Mouse (Mus musculus): ENCODE results near the gene Ubash3a. TPM values are rescaled to one million over a fixed set of nuclear protein-coding genes. Genes with fewer than 3 reads are reported as not detected.

Ubash3a gene
- total and polyA plus RNA-seq, 3 experiments: 0.33 TPM; not detected in 2

GRCm38 (mm10) chr17:31254463-31254931, 46.8 kb downstream of the Ubash3a start:
- no peak for TF ChIP-seq GATA1 (IDR thresholded peaks at IDR 0.05; ENCODE audit: borderline replicate concordance, low read length)
- no peak for TF ChIP-seq GATA2 (IDR thresholded peaks at IDR 0.05; ENCODE audit: borderline replicate concordance, low read depth, low read length)
- no peak for TF ChIP-seq CTCF (IDR thresholded peaks at IDR 0.05; ENCODE audit: low read depth, low read length)
- no peak for TF ChIP-seq TAL1 (conservative IDR thresholded peaks at IDR 0.05; ENCODE audit: low read depth, low read length)
- no peak for TF ChIP-seq POLR2AphosphoS5 (IDR thresholded peaks at IDR 0.05; ENCODE audit: insufficient replicate concordance, low read depth, low read length)
- H3K9me3 ChIP-seq (replicated peaks): peaks cover 66% of the 10 kb centered on the region
- no peak overlapping the region for H3K4me3 ChIP-seq (ENCODE audit: low read depth, low read length)
- H3K27me3 ChIP-seq (ENCODE audit: insufficient read depth, low read length): no peaks in the 10 kb centered on the region
- H3K36me3 ChIP-seq (replicated peaks): no peaks in the 10 kb centered on the region
- ATAC-seq (ENCODE audit: extremely low read depth, insufficient number of reproducible peaks, low FRiP score, poor library complexity, severe bottlenecking) (no peak), DNase-seq (ENCODE audit: low spot score) (no peak)
- H3K4me1 ChIP-seq (ENCODE audit: insufficient read depth, low read depth, low read length): no peaks in the 10 kb centered on the region

GRCm38 (mm10) chr17:31257149-31257548, 49.5 kb downstream of the Ubash3a start:
- no peak for TF ChIP-seq TAL1 (conservative IDR thresholded peaks at IDR 0.05; ENCODE audit: low read depth, low read length)
- TF ChIP-seq GATA1 (IDR thresholded peaks at IDR 0.05; ENCODE audit: borderline replicate concordance, low read length): no peak
- TF ChIP-seq POLR2AphosphoS5 (IDR thresholded peaks at IDR 0.05; ENCODE audit: insufficient replicate concordance, low read depth, low read length): no peak
- TF ChIP-seq CTCF (IDR thresholded peaks at IDR 0.05; ENCODE audit: low read depth, low read length): no peak
- TF ChIP-seq GATA2 (IDR thresholded peaks at IDR 0.05; ENCODE audit: borderline replicate concordance, low read depth, low read length): no peak
- no peak for ATAC-seq (ENCODE audit: extremely low read depth, insufficient number of reproducible peaks, low FRiP score, poor library complexity, severe bottlenecking)
- DNase-seq (ENCODE audit: low spot score): no peak
- Histone ChIP-seq H3K9me3 (replicated peaks) (peaks cover 73% of the 10 kb centered on the region), H3K27me3 (ENCODE audit: insufficient read depth, low read length) (no peaks in the 10 kb centered on the region), H3K36me3 (replicated peaks) (no peaks in the 10 kb centered on the region), H3K4me1 (ENCODE audit: insufficient read depth, low read depth, low read length) (no peaks in the 10 kb centered on the region), H3K4me3 (ENCODE audit: low read depth, low read length) (no peak overlapping the region)

GRCm38 (mm10) chr17:31257898-31258297, 50.2 kb downstream of the Ubash3a start:
- ATAC-seq (ENCODE audit: extremely low read depth, insufficient number of reproducible peaks, low FRiP score, poor library complexity, severe bottlenecking): no peak
- Histone ChIP-seq H3K4me3 (ENCODE audit: low read depth, low read length) (no peak overlapping the region), H3K9me3 (replicated peaks) (peaks cover 67% of the 10 kb centered on the region), H3K27me3 (ENCODE audit: insufficient read depth, low read length) (no peaks in the 10 kb centered on the region), H3K4me1 (ENCODE audit: insufficient read depth, low read depth, low read length) (no peaks in the 10 kb centered on the region), H3K36me3 (replicated peaks) (no peaks in the 10 kb centered on the region)
- DNase-seq (ENCODE audit: low spot score): no peak
- TF ChIP-seq TAL1 (conservative IDR thresholded peaks at IDR 0.05; ENCODE audit: low read depth, low read length) (no peak), CTCF (IDR thresholded peaks at IDR 0.05; ENCODE audit: low read depth, low read length) (no peak), GATA2 (IDR thresholded peaks at IDR 0.05; ENCODE audit: borderline replicate concordance, low read depth, low read length) (no peak), POLR2AphosphoS5 (IDR thresholded peaks at IDR 0.05; ENCODE audit: insufficient replicate concordance, low read depth, low read length) (no peak), GATA1 (IDR thresholded peaks at IDR 0.05; ENCODE audit: borderline replicate concordance, low read length) (no peak)

GRCm38 (mm10) chr17:31258310-31258865, 50.7 kb downstream of the Ubash3a start:
- no peaks in the 10 kb centered on the region for H3K4me1 ChIP-seq (ENCODE audit: insufficient read depth, low read depth, low read length)
- no peak for ATAC-seq (ENCODE audit: extremely low read depth, insufficient number of reproducible peaks, low FRiP score, poor library complexity, severe bottlenecking)
- H3K9me3 ChIP-seq (replicated peaks): peaks cover 68% of the 10 kb centered on the region
- H3K4me3 ChIP-seq (ENCODE audit: low read depth, low read length): no peak overlapping the region; the same call in 1 of the 2 replicates
- TF ChIP-seq GATA1 (IDR thresholded peaks at IDR 0.05; ENCODE audit: borderline replicate concordance, low read length) (no peak), POLR2AphosphoS5 (IDR thresholded peaks at IDR 0.05; ENCODE audit: insufficient replicate concordance, low read depth, low read length) (no peak), CTCF (IDR thresholded peaks at IDR 0.05; ENCODE audit: low read depth, low read length) (no peak), GATA2 (IDR thresholded peaks at IDR 0.05; ENCODE audit: borderline replicate concordance, low read depth, low read length) (no peak), TAL1 (conservative IDR thresholded peaks at IDR 0.05; ENCODE audit: low read depth, low read length) (no peak)
- H3K27me3 ChIP-seq (ENCODE audit: insufficient read depth, low read length): no peaks in the 10 kb centered on the region
- no peak for DNase-seq (ENCODE audit: low spot score)
- no peaks in the 10 kb centered on the region for H3K36me3 ChIP-seq (replicated peaks)

- TF ChIP-seq POLR2AphosphoS5 (IDR thresholded peaks at IDR 0.05; ENCODE audit: insufficient replicate concordance, low read depth, low read length) (no peak), CTCF (IDR thresholded peaks at IDR 0.05; ENCODE audit: low read depth, low read length) (no peak), TAL1 (conservative IDR thresholded peaks at IDR 0.05; ENCODE audit: low read depth, low read length) (no peak)
- no peak for ATAC-seq (ENCODE audit: extremely low read depth, insufficient number of reproducible peaks, low FRiP score, poor library complexity, severe bottlenecking)
- Histone ChIP-seq H3K4me3 (ENCODE audit: low read depth, low read length) (no peak overlapping the region; the same call in 1 of the 2 replicates), H3K27me3 (ENCODE audit: insufficient read depth, low read length) (no peaks in the 10 kb centered on the region), H3K4me1 (ENCODE audit: insufficient read depth, low read depth, low read length) (no peaks in the 10 kb centered on the region), H3K9me3 (replicated peaks) (peaks cover 65% of the 10 kb centered on the region), H3K36me3 (replicated peaks) (no peaks in the 10 kb centered on the region)
- no peak for DNase-seq (ENCODE audit: low spot score)
Measured at GRCm38 (mm10) chr17:31259145-31259544, 51.5 kb downstream of the Ubash3a start.

GRCm38 (mm10) chr17:31259825-31260224, 52.2 kb downstream of the Ubash3a start:
- Histone ChIP-seq H3K9me3 (replicated peaks) (peaks cover 65% of the 10 kb centered on the region), H3K4me3 (ENCODE audit: low read depth, low read length) (no peak overlapping the region), H3K36me3 (replicated peaks) (no peaks in the 10 kb centered on the region), H3K27me3 (ENCODE audit: insufficient read depth, low read length) (no peaks in the 10 kb centered on the region), H3K4me1 (ENCODE audit: insufficient read depth, low read depth, low read length) (no peaks in the 10 kb centered on the region)
- TF ChIP-seq POLR2AphosphoS5 (IDR thresholded peaks at IDR 0.05; ENCODE audit: insufficient replicate concordance, low read depth, low read length) (no peak), CTCF (IDR thresholded peaks at IDR 0.05; ENCODE audit: low read depth, low read length) (no peak), GATA1 (IDR thresholded peaks at IDR 0.05; ENCODE audit: borderline replicate concordance, low read length) (no peak), TAL1 (conservative IDR thresholded peaks at IDR 0.05; ENCODE audit: low read depth, low read length) (no peak), GATA2 (IDR thresholded peaks at IDR 0.05; ENCODE audit: borderline replicate concordance, low read depth, low read length) (no peak)
- DNase-seq (ENCODE audit: low spot score): no peak
- ATAC-seq (ENCODE audit: extremely low read depth, insufficient number of reproducible peaks, low FRiP score, poor library complexity, severe bottlenecking): no peak
